Mouse (Mus musculus): ENCODE measurements around the gene Tpd52l1. TPM values are rescaled to one million over a fixed set of nuclear protein-coding genes. Genes with fewer than 3 reads are reported as not detected.

Tpd52l1 gene
- total RNA-seq, 2 experiments from 2014 or later, result 16.8 to 21.0 TPM

DNA sequence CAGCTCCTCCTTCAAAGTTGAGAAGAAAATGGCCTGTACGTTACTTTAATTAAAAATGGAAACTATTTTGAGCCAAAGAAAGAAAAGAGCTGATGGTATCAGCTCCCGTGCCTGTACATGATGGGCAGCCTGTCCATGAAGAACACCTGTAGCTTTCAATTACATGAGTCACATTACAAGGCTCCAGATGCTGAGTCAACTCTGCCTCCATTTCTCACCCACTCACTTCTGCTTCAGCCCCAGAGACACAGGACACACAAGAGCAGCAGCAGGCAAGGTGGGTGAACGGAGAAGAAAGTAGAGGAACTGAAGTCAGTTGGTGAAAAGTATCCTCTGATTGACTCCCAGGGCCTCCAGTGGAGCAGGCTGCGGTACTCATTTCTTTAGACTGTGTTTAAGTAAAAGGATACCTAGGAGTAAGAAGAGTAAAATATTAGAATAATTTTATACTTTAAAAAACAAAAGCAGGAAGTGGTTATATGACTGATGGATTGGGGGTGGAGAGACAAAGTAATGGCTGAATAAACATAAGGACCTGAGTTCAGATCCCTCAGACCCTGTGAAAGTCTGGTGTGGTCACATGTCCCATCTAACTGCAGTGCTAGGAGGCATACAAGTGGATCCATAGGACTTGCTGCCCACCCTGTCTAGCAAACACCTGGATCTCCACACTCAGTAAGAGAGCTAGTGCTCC, 156.9 kb downstream of the Tpd52l1 start:
- intact Hi-C loops (cut with DNase I; ENCODE audit: low total_unique reads), result no loop called here
- DNase-seq, result no peak

DNA sequence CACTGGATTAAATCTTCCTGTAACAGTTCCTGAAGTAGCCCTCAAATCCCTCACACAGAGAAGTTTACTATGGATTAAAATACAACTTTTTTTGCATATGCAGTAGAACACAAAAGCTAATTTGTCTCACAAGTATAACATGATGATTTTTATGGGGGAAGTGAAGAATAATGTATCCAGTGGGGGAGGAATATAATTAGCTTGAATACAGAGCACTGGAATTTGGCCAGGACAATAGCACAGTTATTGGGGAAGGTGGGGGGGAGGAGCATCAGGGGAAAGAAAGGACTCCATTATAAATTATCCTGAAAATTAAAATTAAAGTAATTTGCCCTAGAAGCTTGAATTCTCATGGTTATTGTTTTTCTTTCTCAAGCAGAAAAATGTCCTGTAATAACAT, 158.0 kb downstream of the Tpd52l1 start:
- intact Hi-C loops (cut with DNase I; ENCODE audit: low total_unique reads), result no loop called here
- DNase-seq, result no peak

Other genes starting within 250 kb of the Tpd52l1 start
- gene Hddc2, start 132.6 kb downstream of the Tpd52l1 start, total RNA-seq (2021), result 10 to 100 TPM; 15.2 to 18.0 TPM
- gene Rnf217, start 163.2 kb upstream of the Tpd52l1 start, total RNA-seq (2021), result 1 to 10 TPM; 6.0 to 6.7 TPM